26 mouse cellular contexts compared by ENCODE assay signal in the genomic region with DNA sequence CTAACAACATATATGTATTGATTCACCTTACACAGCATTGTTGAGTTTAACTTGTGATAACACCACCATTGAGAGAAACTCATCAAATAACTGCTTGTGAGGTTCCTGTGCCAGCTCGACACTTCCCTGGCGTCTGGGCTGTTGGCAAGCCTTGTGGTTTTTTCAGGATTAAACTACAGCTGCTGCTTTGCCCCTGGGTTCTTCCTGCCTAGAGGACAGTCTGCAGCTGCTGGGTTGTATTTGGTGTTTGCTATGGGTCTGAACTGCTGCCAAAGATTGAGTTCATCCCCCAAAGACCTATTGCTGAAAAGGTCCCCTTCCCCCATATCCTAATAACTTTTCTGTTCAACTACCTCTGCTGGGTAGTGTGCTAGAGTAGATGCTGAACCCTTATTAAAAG. TPM values are rescaled to one million over a fixed set of nuclear protein-coding genes. Genes with fewer than 3 reads are reported as not detected.
DNase-seq lines count a peak whose midpoint lies in the region; ATAC-seq and TF ChIP-seq lines count a peak whose summit lies in the region.
"Had no signal": no experiment of that assay in that cellular context is flagged by ENCODE, and none has a peak within 500 bp of the region (broad histone marks: within the 10 kb centered on the region; RNA-seq: fewer than 3 reads in every experiment).

No protein-coding gene starts in this region.

- 54% methylated on average over 2 of the region's 2 CpGs for WGBS in forebrain, embryonic 14.5 days
- WGBS in forebrain, embryonic 11.5 days = 78% methylated on average over 2 of the region's 2 CpGs
- 55% methylated on average over 2 of the region's 2 CpGs for WGBS in midbrain, postnatal 0 days
- WGBS in midbrain, embryonic 11.5 days = 59% methylated on average over 2 of the region's 2 CpGs
- WGBS in limb, embryonic 14.5 days = 34% methylated on average over 2 of the region's 2 CpGs

- intact Hi-C loops in left cerebral cortex, postnatal 4 days (cut with DNase I) = no loop called here

- no peaks in the 10 kb centered on the region for H3K4me1 ChIP-seq in forebrain, embryonic 14.5 days (ENCODE audit: control insufficient read depth, insufficient read depth, low read length)
- no peaks in the 10 kb centered on the region for H3K4me1 ChIP-seq in forebrain, embryonic 11.5 days (replicated peaks; ENCODE audit: control insufficient read depth, insufficient read depth, low read length)
- H3K4me1 ChIP-seq in midbrain, postnatal 0 days (ENCODE audit: insufficient read depth, low read length) = no peaks in the 10 kb centered on the region
- H3K4me1 ChIP-seq in midbrain, embryonic 11.5 days (ENCODE audit: control insufficient read depth, insufficient read depth, low read length) = no peaks in the 10 kb centered on the region
- H3K4me1 ChIP-seq in limb, embryonic 14.5 days (ENCODE audit: control insufficient read depth, insufficient read depth, low read length) = no peaks in the 10 kb centered on the region
- H3K4me1 ChIP-seq: embryonic facial prominence, embryonic 13.5 days; forebrain, embryonic 15.5 days; heart, embryonic 10.5 days; intestine, embryonic 15.5 days had no signal

- H3K36me3 ChIP-seq in forebrain, embryonic 14.5 days (ENCODE audit: control insufficient read depth, insufficient read depth, low read length) = no peaks in the 10 kb centered on the region
- no peaks in the 10 kb centered on the region for H3K36me3 ChIP-seq in forebrain, embryonic 11.5 days (ENCODE audit: control insufficient read depth, insufficient read depth, low read length)
- no peaks in the 10 kb centered on the region for H3K36me3 ChIP-seq in midbrain, postnatal 0 days (ENCODE audit: insufficient read depth, low read length)
- no peaks in the 10 kb centered on the region for H3K36me3 ChIP-seq in midbrain, embryonic 11.5 days (ENCODE audit: control insufficient read depth, insufficient read depth, low read length)
- no peaks in the 10 kb centered on the region for H3K36me3 ChIP-seq in limb, embryonic 14.5 days (ENCODE audit: control insufficient read depth, insufficient read depth, low read length)
- H3K36me3 ChIP-seq: embryonic facial prominence, embryonic 13.5 days; forebrain, embryonic 15.5 days; heart, embryonic 10.5 days; intestine, embryonic 15.5 days had no signal

- no peaks in the 10 kb centered on the region for H3K27me3 ChIP-seq in forebrain, embryonic 14.5 days (replicated peaks; ENCODE audit: control insufficient read depth, insufficient read depth, low read length)
- H3K27me3 ChIP-seq in forebrain, embryonic 11.5 days (ENCODE audit: control insufficient read depth, insufficient read depth, low read length) = no peaks in the 10 kb centered on the region
- no peaks in the 10 kb centered on the region for H3K27me3 ChIP-seq in midbrain, postnatal 0 days (ENCODE audit: insufficient read depth, low read length)
- H3K27me3 ChIP-seq in midbrain, embryonic 11.5 days (ENCODE audit: control insufficient read depth, insufficient read depth, low read length) = no peaks in the 10 kb centered on the region
- no peaks in the 10 kb centered on the region for H3K27me3 ChIP-seq in limb, embryonic 14.5 days (ENCODE audit: control insufficient read depth, insufficient read depth, low read length)
- H3K27me3 ChIP-seq: CH12.LX; embryonic facial prominence, embryonic 13.5 days; forebrain, embryonic 15.5 days; intestine, embryonic 15.5 days had no signal

- peak; percentile 15 for DNase-seq in forebrain, embryonic 14.5 days (ENCODE audit: low spot score)
- DNase-seq in forebrain, embryonic 11.5 days (ENCODE audit: low spot score) = no peak
- DNase-seq in left cerebral cortex, postnatal 4 days = peak; percentile 50
- DNase-seq in left cerebral cortex, adult 8-10 months (ENCODE audit: low spot score in 2 of 2) = no peak
- DNase-seq in midbrain, postnatal 0 days (ENCODE audit: low spot score) = peak; percentile 58
- no peak for DNase-seq in midbrain, embryonic 11.5 days (ENCODE audit: low spot score, missing footprints)
- DNase-seq in limb, embryonic 14.5 days (ENCODE audit: low spot score) = peak; percentile 54
- DNase-seq in urinary bladder, adult 18-20 months (ENCODE audit: low spot score in 2 of 2) = no peak
- DNase-seq: adrenal gland, postnatal 14 days; cerebellum, adult 8-10 months; cerebellum, postnatal 25 days; gastrocnemius, postnatal 36 days; heart, adult 18-20 months; heart, postnatal 10 days; heart, postnatal 4 days had no signal

- H3K9me3 ChIP-seq in forebrain, embryonic 14.5 days (replicated peaks; ENCODE audit: control insufficient read depth, low read length) = no peaks in the 10 kb centered on the region
- no peaks in the 10 kb centered on the region for H3K9me3 ChIP-seq in forebrain, embryonic 11.5 days (ENCODE audit: control insufficient read depth, low read length)
- H3K9me3 ChIP-seq in midbrain, postnatal 0 days (ENCODE audit: low read length) = no peaks in the 10 kb centered on the region
- no peaks in the 10 kb centered on the region for H3K9me3 ChIP-seq in midbrain, embryonic 11.5 days (ENCODE audit: control insufficient read depth, low read length)
- no peaks in the 10 kb centered on the region for H3K9me3 ChIP-seq in limb, embryonic 14.5 days (ENCODE audit: control insufficient read depth, low read length)
- H3K9me3 ChIP-seq: embryonic facial prominence, embryonic 13.5 days; forebrain, embryonic 15.5 days; heart, embryonic 10.5 days; intestine, embryonic 15.5 days had no signal

- no peak overlapping the region for H3K27ac ChIP-seq in forebrain, embryonic 14.5 days (ENCODE audit: low read depth, low read length)
- no peak overlapping the region for H3K27ac ChIP-seq in forebrain, embryonic 11.5 days (ENCODE audit: low read depth, low read length)
- no peak overlapping the region for H3K27ac ChIP-seq in midbrain, postnatal 0 days (ENCODE audit: low read depth, low read length)
- no peak overlapping the region for H3K27ac ChIP-seq in midbrain, embryonic 11.5 days (ENCODE audit: low read depth, low read length)
- H3K27ac ChIP-seq in limb, embryonic 14.5 days (replicated peaks; ENCODE audit: low read depth, low read length) = no peak overlapping the region
- H3K27ac ChIP-seq: embryonic facial prominence, embryonic 13.5 days; forebrain, embryonic 15.5 days; heart, embryonic 10.5 days; intestine, embryonic 15.5 days had no signal

- no peak overlapping the region for H3K9ac ChIP-seq in forebrain, embryonic 14.5 days (ENCODE audit: low read length)
- H3K9ac ChIP-seq in forebrain, embryonic 11.5 days (ENCODE audit: low read length) = no peak overlapping the region
- no peak overlapping the region for H3K9ac ChIP-seq in midbrain, postnatal 0 days (replicated peaks; ENCODE audit: low read length, poor library complexity, severe bottlenecking)
- H3K9ac ChIP-seq in midbrain, embryonic 11.5 days (ENCODE audit: low read length) = no peak overlapping the region
- H3K9ac ChIP-seq in limb, embryonic 14.5 days (ENCODE audit: low read depth, low read length, severe bottlenecking) = no peak overlapping the region
- H3K9ac ChIP-seq: embryonic facial prominence, embryonic 13.5 days; forebrain, embryonic 15.5 days; intestine, embryonic 15.5 days had no signal

- no peak for ATAC-seq in forebrain, embryonic 14.5 days
- ATAC-seq in forebrain, embryonic 11.5 days (replicated peaks; ENCODE audit: low FRiP score) = no peak
- no peak for ATAC-seq in midbrain, postnatal 0 days (ENCODE audit: low FRiP score)
- no peak for ATAC-seq in midbrain, embryonic 11.5 days (ENCODE audit: low FRiP score)
- ATAC-seq in limb, embryonic 14.5 days (ENCODE audit: low FRiP score, low read depth) = peak; percentile 62
- ATAC-seq: activated CD4-positive, CD25-positive, alpha-beta regulatory T cell, adult 4 months; forebrain, embryonic 15.5 days; intestine, embryonic 15.5 days; Patski had no signal

- no peak overlapping the region for H3K4me3 ChIP-seq in forebrain, embryonic 14.5 days (ENCODE audit: low read depth, low read length)
- H3K4me3 ChIP-seq in forebrain, embryonic 11.5 days (ENCODE audit: low read depth, low read length) = no peak overlapping the region
- H3K4me3 ChIP-seq in midbrain, postnatal 0 days (ENCODE audit: low read depth, low read length) = no peak overlapping the region
- H3K4me3 ChIP-seq in midbrain, embryonic 11.5 days (ENCODE audit: low read depth, low read length) = no peak overlapping the region
- H3K4me3 ChIP-seq in limb, embryonic 14.5 days (replicated peaks; ENCODE audit: low read length) = no peak overlapping the region
- H3K4me3 ChIP-seq: embryonic facial prominence, embryonic 13.5 days; forebrain, embryonic 15.5 days; heart, embryonic 10.5 days; intestine, embryonic 15.5 days had no signal

- no peak overlapping the region for H3K4me2 ChIP-seq in forebrain, embryonic 14.5 days (ENCODE audit: low read length)
- H3K4me2 ChIP-seq in forebrain, embryonic 11.5 days (ENCODE audit: low read depth, low read length, severe bottlenecking) = no peak overlapping the region
- no peak overlapping the region for H3K4me2 ChIP-seq in midbrain, postnatal 0 days (ENCODE audit: low read depth, low read length, poor library complexity, severe bottlenecking)
- H3K4me2 ChIP-seq in midbrain, embryonic 11.5 days = no peak overlapping the region
- H3K4me2 ChIP-seq in limb, embryonic 14.5 days (replicated peaks; ENCODE audit: low read depth, low read length, severe bottlenecking) = no peak overlapping the region
- H3K4me2 ChIP-seq: embryonic facial prominence, embryonic 13.5 days; forebrain, embryonic 15.5 days; intestine, embryonic 15.5 days had no signal

- no peak for TF ChIP-seq POLR2A in limb, embryonic 14.5 days (IDR thresholded peaks at IDR 0.05; ENCODE audit: borderline replicate concordance, extremely low read depth, insufficient read depth, insufficient read length)

- no peak for TF ChIP-seq CTCF in midbrain, postnatal 0 days (IDR thresholded peaks at IDR 0.05)

RNA-seq across cellular contexts. Expression of gene Krtap13-1, which starts 6.7 kb away (rescaled TPM):
- not detected in 2 replicates for polyA plus RNA-seq in forebrain, embryonic 14.5 days (2014; fragmentation: Nextera tagmentation; extraction: Ambion mirVana)
- polyA plus RNA-seq in forebrain, embryonic 11.5 days (2014; fragmentation: Nextera tagmentation; extraction: Ambion mirVana) = not detected in 2 replicates
- total RNA-seq in left cerebral cortex, postnatal 4 days (2021) = not detected
- total RNA-seq in left cerebral cortex, adult 8-10 months (2022) = not detected
- total RNA-seq in midbrain, postnatal 0 days (2014; rRNA removed) = not detected in 2 replicates
- not detected in 2 replicates for polyA plus RNA-seq in midbrain, postnatal 0 days (2015; fragmentation: Nextera tagmentation; extraction: Ambion mirVana)
- polyA plus RNA-seq in midbrain, embryonic 11.5 days (2014; fragmentation: Nextera tagmentation; extraction: Ambion mirVana) = not detected in 2 replicates
- polyA plus RNA-seq in limb, embryonic 14.5 days (2012; rRNA removed) = not detected in 2 replicates
- not detected in 2 replicates for polyA plus RNA-seq in limb, embryonic 14.5 days (2014; fragmentation: Nextera tagmentation; extraction: Ambion mirVana)
- total RNA-seq: adrenal gland, adult 18-20 months; adrenal gland, postnatal 14 days; CH12.LX; gastrocnemius, adult 8-10 months; gastrocnemius, postnatal 36 days; heart, adult 18-20 months; heart, postnatal 10 days; heart, postnatal 4 days had no signal
- polyA plus RNA-seq: cortical plate, adult 2 months; embryonic facial prominence, embryonic 13.5 days; forebrain, embryonic 15.5 days; heart, embryonic 10.5 days; heart, embryonic 14.5 days; intestine, embryonic 15.5 days; Patski had no signal

RNA-seq across cellular contexts. Expression of gene Krtap13, which starts 16.0 kb away (rescaled TPM):
- polyA plus RNA-seq in forebrain, embryonic 14.5 days (2014; fragmentation: Nextera tagmentation; extraction: Ambion mirVana) = not detected in 2 replicates
- not detected in 2 replicates for polyA plus RNA-seq in forebrain, embryonic 11.5 days (2014; fragmentation: Nextera tagmentation; extraction: Ambion mirVana)
- not detected for total RNA-seq in left cerebral cortex, postnatal 4 days (2021)
- total RNA-seq in left cerebral cortex, adult 8-10 months (2022) = not detected
- total RNA-seq in midbrain, postnatal 0 days (2014; rRNA removed) = not detected in 2 replicates
- polyA plus RNA-seq in midbrain, postnatal 0 days (2015; fragmentation: Nextera tagmentation; extraction: Ambion mirVana) = not detected in 2 replicates
- not detected in 2 replicates for polyA plus RNA-seq in midbrain, embryonic 11.5 days (2014; fragmentation: Nextera tagmentation; extraction: Ambion mirVana)
- polyA plus RNA-seq in limb, embryonic 14.5 days (2012; rRNA removed) = not detected in 2 replicates
- not detected in 2 replicates for polyA plus RNA-seq in limb, embryonic 14.5 days (2014; fragmentation: Nextera tagmentation; extraction: Ambion mirVana)
- total RNA-seq: adrenal gland, adult 18-20 months; adrenal gland, postnatal 14 days; CH12.LX; gastrocnemius, adult 8-10 months; gastrocnemius, postnatal 36 days; heart, adult 18-20 months; heart, postnatal 10 days; heart, postnatal 4 days had no signal
- polyA plus RNA-seq: activated CD4-positive, CD25-positive, alpha-beta regulatory T cell, adult 4 months; cortical plate, adult 2 months; embryonic facial prominence, embryonic 13.5 days; forebrain, embryonic 15.5 days; heart, embryonic 10.5 days; heart, embryonic 14.5 days; intestine, embryonic 15.5 days; Patski had no signal

RNA-seq across cellular contexts. Expression of gene 2310034C09Rik, which starts 23.3 kb away (rescaled TPM):
- not detected in 2 replicates for polyA plus RNA-seq in forebrain, embryonic 14.5 days (2014; fragmentation: Nextera tagmentation; extraction: Ambion mirVana)
- not detected in 2 replicates for polyA plus RNA-seq in forebrain, embryonic 11.5 days (2014; fragmentation: Nextera tagmentation; extraction: Ambion mirVana)
- total RNA-seq in left cerebral cortex, postnatal 4 days (2021) = not detected
- total RNA-seq in left cerebral cortex, adult 8-10 months (2022) = not detected
- not detected in 2 replicates for total RNA-seq in midbrain, postnatal 0 days (2014; rRNA removed)
- not detected in 2 replicates for polyA plus RNA-seq in midbrain, postnatal 0 days (2015; fragmentation: Nextera tagmentation; extraction: Ambion mirVana)
- not detected in 2 replicates for polyA plus RNA-seq in midbrain, embryonic 11.5 days (2014; fragmentation: Nextera tagmentation; extraction: Ambion mirVana)
- not detected in 2 replicates for polyA plus RNA-seq in limb, embryonic 14.5 days (2012; rRNA removed)
- not detected in 2 replicates for polyA plus RNA-seq in limb, embryonic 14.5 days (2014; fragmentation: Nextera tagmentation; extraction: Ambion mirVana)
- total RNA-seq: adrenal gland, adult 18-20 months; adrenal gland, postnatal 14 days; CH12.LX; gastrocnemius, adult 8-10 months; gastrocnemius, postnatal 36 days; heart, adult 18-20 months; heart, postnatal 10 days; heart, postnatal 4 days had no signal
- polyA plus RNA-seq: activated CD4-positive, CD25-positive, alpha-beta regulatory T cell, adult 4 months; cortical plate, adult 2 months; embryonic facial prominence, embryonic 13.5 days; forebrain, embryonic 15.5 days; heart, embryonic 10.5 days; heart, embryonic 14.5 days; intestine, embryonic 15.5 days; Patski had no signal

RNA-seq across cellular contexts. Expression of gene 2310061N02Rik, which starts 27.6 kb away (rescaled TPM):
- polyA plus RNA-seq in forebrain, embryonic 14.5 days (2014; fragmentation: Nextera tagmentation; extraction: Ambion mirVana) = not detected in 2 replicates
- polyA plus RNA-seq in forebrain, embryonic 11.5 days (2014; fragmentation: Nextera tagmentation; extraction: Ambion mirVana) = not detected in 2 replicates
- not detected for total RNA-seq in left cerebral cortex, postnatal 4 days (2021)
- not detected for total RNA-seq in left cerebral cortex, adult 8-10 months (2022)
- total RNA-seq in midbrain, postnatal 0 days (2014; rRNA removed) = not detected in 2 replicates
- polyA plus RNA-seq in midbrain, postnatal 0 days (2015; fragmentation: Nextera tagmentation; extraction: Ambion mirVana) = not detected in 2 replicates
- polyA plus RNA-seq in midbrain, embryonic 11.5 days (2014; fragmentation: Nextera tagmentation; extraction: Ambion mirVana) = not detected in 2 replicates
- polyA plus RNA-seq in limb, embryonic 14.5 days (2012; rRNA removed) = not detected in 2 replicates
- not detected in 2 replicates for polyA plus RNA-seq in limb, embryonic 14.5 days (2014; fragmentation: Nextera tagmentation; extraction: Ambion mirVana)
- total RNA-seq: adrenal gland, adult 18-20 months; adrenal gland, postnatal 14 days; CH12.LX; gastrocnemius, adult 8-10 months; gastrocnemius, postnatal 36 days; heart, adult 18-20 months; heart, postnatal 10 days; heart, postnatal 4 days had no signal
- polyA plus RNA-seq: activated CD4-positive, CD25-positive, alpha-beta regulatory T cell, adult 4 months; cortical plate, adult 2 months; embryonic facial prominence, embryonic 13.5 days; forebrain, embryonic 15.5 days; heart, embryonic 10.5 days; heart, embryonic 14.5 days; intestine, embryonic 15.5 days; Patski had no signal

RNA-seq across cellular contexts. Expression of gene 2310057N15Rik, which starts 38.6 kb away (rescaled TPM):
- not detected in 2 replicates for polyA plus RNA-seq in forebrain, embryonic 14.5 days (2014; fragmentation: Nextera tagmentation; extraction: Ambion mirVana)
- polyA plus RNA-seq in forebrain, embryonic 11.5 days (2014; fragmentation: Nextera tagmentation; extraction: Ambion mirVana) = not detected in 2 replicates
- not detected for total RNA-seq in left cerebral cortex, postnatal 4 days (2021)
- not detected for total RNA-seq in left cerebral cortex, adult 8-10 months (2022)
- not detected in 2 replicates for total RNA-seq in midbrain, postnatal 0 days (2014; rRNA removed)
- polyA plus RNA-seq in midbrain, postnatal 0 days (2015; fragmentation: Nextera tagmentation; extraction: Ambion mirVana) = not detected in 2 replicates
- not detected in 2 replicates for polyA plus RNA-seq in midbrain, embryonic 11.5 days (2014; fragmentation: Nextera tagmentation; extraction: Ambion mirVana)
- polyA plus RNA-seq in limb, embryonic 14.5 days (2012; rRNA removed) = not detected in 2 replicates
- not detected in 2 replicates for polyA plus RNA-seq in limb, embryonic 14.5 days (2014; fragmentation: Nextera tagmentation; extraction: Ambion mirVana)
- total RNA-seq: adrenal gland, adult 18-20 months; adrenal gland, postnatal 14 days; CH12.LX; gastrocnemius, adult 8-10 months; gastrocnemius, postnatal 36 days; heart, adult 18-20 months; heart, postnatal 10 days; heart, postnatal 4 days had no signal
- polyA plus RNA-seq: activated CD4-positive, CD25-positive, alpha-beta regulatory T cell, adult 4 months; cortical plate, adult 2 months; embryonic facial prominence, embryonic 13.5 days; forebrain, embryonic 15.5 days; heart, embryonic 10.5 days; heart, embryonic 14.5 days; intestine, embryonic 15.5 days; Patski had no signal

Comparison
In these comparisons a context has a peak if more than half of its experiments do, and no peak if none do; other contexts are left out.
1. DNase-seq: peak in forebrain, embryonic 14.5 days (single experiment), left cerebral cortex, postnatal 4 days (single experiment), midbrain, postnatal 0 days (single experiment) and limb, embryonic 14.5 days (single experiment); none in forebrain, embryonic 11.5 days (single experiment), left cerebral cortex, adult 8-10 months (0 of 2), midbrain, embryonic 11.5 days (single experiment) and urinary bladder, adult 18-20 months (0 of 2).